Mouse (Mus musculus) hindbrain, embryonic 10.5 days (tissue): Measurements from ENCODE around the gene Chmp2a. TPM values are rescaled to one million over a fixed set of nuclear protein-coding genes. Genes with fewer than 3 reads are reported as not detected.
A peak's percentile ranks its signal among the peaks of the same experiment; 100 is the strongest.

ENCODE experiments used
- DNase-seq: peaks from one replicate; pipeline ENCODE4 v3.0.0-alpha.2; 2017; ENCODE audit warnings: low spot score
- H3K27ac ChIP-seq: fragments of 300-500 bp; sonication (generic); 2 replicates; pipeline ENCODE4 v1.5.1; 2016; ENCODE audit warnings: mild to moderate bottlenecking, moderate library complexity
- H3K27me3 ChIP-seq: fragments of 300-500 bp; sonication (generic); 2 replicates; pipeline ENCODE4 v1.6.1; 2016; ENCODE audit warnings: mild to moderate bottlenecking; ENCODE audit not compliant: poor library complexity, insufficient read depth, severe bottlenecking
- H3K36me3 ChIP-seq: fragments of 300-500 bp; sonication (generic); 2 replicates; pipeline ENCODE4 v1.6.1; 2016; ENCODE audit warnings: mild to moderate bottlenecking, moderate library complexity
- H3K4me1 ChIP-seq: fragments of 300-500 bp; sonication (generic); replicated peaks from 2 replicates; pipeline ENCODE4 v1.6.1; 2016; ENCODE audit warnings: mild to moderate bottlenecking
- H3K4me3 ChIP-seq: fragments of 300-500 bp; sonication (generic); 2 replicates; pipeline ENCODE4 v1.5.1; 2016; ENCODE audit warnings: mild to moderate bottlenecking, moderate library complexity
- H3K9me3 ChIP-seq: fragments of 300-500 bp; sonication (generic); 2 replicates; pipeline ENCODE4 v1.6.1; 2016; ENCODE audit warnings: mild to moderate bottlenecking, moderate library complexity
- WGBS: fragments of 180-500 bp; shearing (Covaris S2); methylation state at CpG from one replicate; pipeline ENCODE4 v1.1.7; 2016; 5-methylcytosine and 5-hydroxymethylcytosine counted together
- polyA plus RNA-seq: library from polyadenylated mRNA; unstranded; fragments of >200 nt; fragmentation: Nextera tagmentation; extraction: Ambion mirVana; gene quantifications from 2 replicates; pipeline ENCODE4 v1.2.1, GENCODE M21; 2016

The Chmp2a gene
- polyA plus RNA-seq, 1 experiment from 2014 or later = 144 TPM

GRCm38 (mm10) chr7:13043120-13043444 is 8.5 kb upstream of the Chmp2a start:
- Histone ChIP-seq H3K9me3 (peaks cover 13% of the 10 kb centered on the region), H3K27me3 (peaks cover 55% of the 10 kb centered on the region), H3K36me3 (no peaks in the 10 kb centered on the region), H3K4me1 (peaks cover 29% of the 10 kb centered on the region), H3K27ac (no peak overlapping the region), H3K4me3 (peak overlapping the region; percentile 62)
- no peak for DNase-seq
- WGBS = 37% methylated on average over 16 of the region's 16 CpGs

DNA sequence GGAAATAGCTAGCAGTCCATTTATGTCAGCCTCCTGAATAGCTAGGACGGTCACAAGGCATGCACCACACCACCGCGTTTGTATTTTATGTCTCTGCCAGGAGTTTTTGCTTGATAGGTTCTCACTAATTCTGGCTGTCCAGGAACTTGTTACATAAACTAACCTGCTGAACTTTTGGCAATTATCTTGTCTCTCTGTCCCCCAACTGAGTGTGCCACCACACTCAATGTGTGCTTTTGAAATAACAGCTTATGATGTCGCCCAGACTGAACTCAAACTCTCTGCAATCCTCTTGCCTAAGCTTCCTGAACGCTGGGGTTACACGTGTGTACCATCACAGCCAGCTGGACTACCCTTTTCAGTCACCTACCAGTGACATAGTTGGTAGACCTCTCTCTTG is 7.9 kb upstream of the Chmp2a start:
- no peaks in the 10 kb centered on the region for H3K36me3 ChIP-seq
- peaks cover 16% of the 10 kb centered on the region for H3K9me3 ChIP-seq
- 75% methylated on average over 6 of the region's 6 CpGs for WGBS
- peaks cover 55% of the 10 kb centered on the region for H3K27me3 ChIP-seq
- peaks cover 29% of the 10 kb centered on the region for H3K4me1 ChIP-seq
- DNase-seq = no peak
- no peak overlapping the region for H3K27ac ChIP-seq
- 0 out of 2 replicates have a peak overlapping the region, but pooled peaks have one; percentile 62 for H3K4me3 ChIP-seq

- no peak for DNase-seq
- H3K4me3 ChIP-seq = no peak overlapping the region
- H3K27ac ChIP-seq = no peak overlapping the region
- H3K9me3 ChIP-seq = peaks cover 16% of the 10 kb centered on the region
- WGBS = 78% methylated on average over 1 of the region's 1 CpGs
- H3K27me3 ChIP-seq = peaks cover 55% of the 10 kb centered on the region
- H3K36me3 ChIP-seq = peaks cover 6% of the 10 kb centered on the region
- peaks cover 38% of the 10 kb centered on the region for H3K4me1 ChIP-seq
Observed at GRCm38 (mm10) chr7:13041256-13041655, 6.6 kb upstream of the Chmp2a start.

DNA sequence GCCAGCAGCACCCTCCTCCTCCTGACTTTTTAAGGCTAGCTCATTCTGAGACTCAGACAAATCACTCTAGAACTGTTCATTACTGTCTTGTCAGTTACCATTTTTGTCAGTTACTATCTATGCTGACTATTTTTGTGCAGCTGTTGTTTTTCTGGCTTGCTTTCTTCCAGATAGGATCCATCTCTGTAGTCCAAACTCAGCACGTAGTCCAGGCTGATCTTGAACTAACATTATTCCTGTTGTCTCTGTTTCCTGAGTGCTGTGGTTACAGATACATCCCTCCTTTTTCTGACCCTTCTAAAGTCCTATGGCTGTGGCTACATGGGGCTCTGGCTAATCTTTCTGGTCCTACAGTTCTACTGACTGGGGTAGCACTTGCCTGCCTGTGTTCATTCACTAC is 4.6 kb upstream of the Chmp2a start:
- 91% methylated on average over 1 of the region's 1 CpGs for WGBS
- Histone ChIP-seq H3K27ac (peak overlapping the region; percentile 100), H3K36me3 (peaks cover 22% of the 10 kb centered on the region), H3K9me3 (peaks cover 12% of the 10 kb centered on the region), H3K27me3 (peaks cover 37% of the 10 kb centered on the region), H3K4me1 (peaks cover 50% of the 10 kb centered on the region), H3K4me3 (peak overlapping the region; percentile 79)
- DNase-seq = no peak

- WGBS = 25% methylated on average over 15 of the region's 15 CpGs
- DNase-seq = no peak
- Histone ChIP-seq H3K4me1 (peaks cover 50% of the 10 kb centered on the region), H3K27me3 (peaks cover 32% of the 10 kb centered on the region), H3K27ac (peak overlapping the region; percentile 100), H3K4me3 (peak overlapping the region; percentile 79), H3K9me3 (peaks cover 12% of the 10 kb centered on the region), H3K36me3 (peaks cover 22% of the 10 kb centered on the region)
Observed at GRCm38 (mm10) chr7:13038621-13039169, 4.1 kb upstream of the Chmp2a start.

GRCm38 (mm10) chr7:13037901-13038555 is 3.4 kb upstream of the Chmp2a start, which contains the start of gene Ube2m:
Gene Ube2m, minus strand, starts transcription at chr7:13038275.
- peak within 1 kb of the TSS; percentile 79 for H3K4me3 ChIP-seq
- H3K9me3 ChIP-seq = peaks cover 6% of the 10 kb centered on the region
- H3K4me1 ChIP-seq = peaks cover 50% of the 10 kb centered on the region
- H3K36me3 ChIP-seq = peaks cover 27% of the 10 kb centered on the region
- H3K27me3 ChIP-seq = peaks cover 26% of the 10 kb centered on the region
- peak; percentile 99 for DNase-seq
- WGBS = under 1% methylated on average over 65 of the region's 65 CpGs
- H3K27ac ChIP-seq = peak within 1 kb of the TSS; percentile 100

- WGBS = under 1% methylated on average over 32 of the region's 33 CpGs
- Histone ChIP-seq H3K27me3 (peaks cover 19% of the 10 kb centered on the region), H3K36me3 (peaks cover 34% of the 10 kb centered on the region), H3K4me3 (peak overlapping the region; percentile 79), H3K4me1 (peaks cover 57% of the 10 kb centered on the region), H3K9me3 (peaks cover 3% of the 10 kb centered on the region; the same call in 1 of the 2 replicates), H3K27ac (peak overlapping the region; percentile 100)
- DNase-seq = no peak
Observed at GRCm38 (mm10) chr7:13037366-13037765, 2.8 kb upstream of the Chmp2a start.

DNA sequence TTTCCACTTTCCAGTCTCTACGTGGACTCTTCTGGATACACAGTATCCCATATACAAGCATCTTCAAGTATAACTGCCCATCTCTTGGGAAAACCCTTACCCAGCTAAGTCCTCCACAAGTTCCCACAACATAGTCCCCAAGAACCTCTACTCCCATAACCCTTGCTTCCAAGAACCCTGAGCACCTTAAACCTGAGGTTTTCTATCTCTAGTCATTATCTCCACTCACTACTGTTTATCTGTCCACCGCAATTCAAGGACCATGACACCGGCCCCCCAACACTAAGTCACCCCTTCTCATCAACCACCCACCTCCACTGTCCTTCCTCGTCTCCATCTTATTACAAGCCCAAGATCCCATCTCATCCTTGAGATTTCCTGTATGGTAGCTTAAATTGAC is 2.2 kb upstream of the Chmp2a start:
- H3K4me1 ChIP-seq = peaks cover 61% of the 10 kb centered on the region
- H3K27ac ChIP-seq = peak overlapping the region; percentile 100
- H3K9me3 ChIP-seq = peaks cover 3% of the 10 kb centered on the region; the same call in 1 of the 2 replicates
- H3K36me3 ChIP-seq = peaks cover 39% of the 10 kb centered on the region
- peaks cover 14% of the 10 kb centered on the region for H3K27me3 ChIP-seq
- 47% methylated on average over 4 of the region's 4 CpGs for WGBS
- peak overlapping the region; percentile 79 for H3K4me3 ChIP-seq
- no peak for DNase-seq

DNA sequence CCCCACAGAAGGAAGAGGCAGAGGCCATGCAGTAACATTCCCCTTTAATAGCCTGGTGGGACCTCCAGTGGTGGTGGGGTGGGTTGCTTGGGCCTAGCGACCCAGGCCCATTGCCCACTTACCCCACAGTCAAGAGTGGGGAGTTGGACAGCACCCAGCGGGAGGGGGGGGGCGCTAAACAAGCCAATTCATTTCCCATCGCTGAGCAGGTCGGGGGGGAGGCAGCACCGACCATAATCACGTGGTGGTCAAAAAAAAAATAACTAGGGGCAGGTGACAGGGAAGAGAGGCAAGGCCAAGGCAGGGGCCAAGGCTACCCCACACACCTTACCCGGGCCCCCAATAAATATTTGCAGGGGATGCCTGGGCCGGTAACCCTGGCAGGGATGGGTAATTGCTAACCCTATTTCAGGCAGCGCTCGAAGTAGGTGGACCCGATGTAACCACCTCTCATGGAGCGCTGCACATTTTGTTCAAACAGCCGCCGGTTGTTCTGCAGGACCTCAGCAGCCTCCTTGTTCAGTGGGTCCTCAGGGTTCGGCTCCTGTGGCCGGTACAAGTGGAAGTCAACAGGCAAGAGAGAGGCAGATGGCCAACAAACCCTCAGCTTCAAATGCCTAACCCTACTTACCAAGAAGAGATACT is 726 bp upstream of the Chmp2a start:
- no peaks in the 10 kb centered on the region for H3K27me3 ChIP-seq
- H3K27ac ChIP-seq = peak overlapping the region; percentile 91
- H3K36me3 ChIP-seq = peaks cover 54% of the 10 kb centered on the region
- H3K4me1 ChIP-seq = peaks cover 61% of the 10 kb centered on the region
- H3K4me3 ChIP-seq = peak overlapping the region; percentile 66
- 88% methylated on average over 17 of the region's 17 CpGs for WGBS
- no peak for DNase-seq
- peaks cover 3% of the 10 kb centered on the region; the same call in 1 of the 2 replicates for H3K9me3 ChIP-seq

GRCm38 (mm10) chr7:13033451-13034147 is 1.0 kb downstream of the Chmp2a start:
- H3K27me3 ChIP-seq = no peaks in the 10 kb centered on the region
- H3K4me1 ChIP-seq = peaks cover 53% of the 10 kb centered on the region
- peak overlapping the region; percentile 91 for H3K27ac ChIP-seq
- DNase-seq = peak; percentile 14
- H3K4me3 ChIP-seq = peak overlapping the region; percentile 66
- peaks cover 71% of the 10 kb centered on the region for H3K36me3 ChIP-seq
- WGBS = 54% methylated on average over 13 of the region's 13 CpGs
- H3K9me3 ChIP-seq = peaks cover 3% of the 10 kb centered on the region; the same call in 1 of the 2 replicates

- Histone ChIP-seq H3K4me3 (peak overlapping the region; percentile 2; the same call in 1 of the 2 replicates), H3K27ac (no peak overlapping the region), H3K36me3 (peaks cover 82% of the 10 kb centered on the region), H3K9me3 (no peaks in the 10 kb centered on the region), H3K4me1 (peaks cover 50% of the 10 kb centered on the region), H3K27me3 (no peaks in the 10 kb centered on the region)
- WGBS = 96% methylated on average over 7 of the region's 7 CpGs
- no peak for DNase-seq
Observed at GRCm38 (mm10) chr7:13032541-13032940, 2.1 kb downstream of the Chmp2a start.

DNA sequence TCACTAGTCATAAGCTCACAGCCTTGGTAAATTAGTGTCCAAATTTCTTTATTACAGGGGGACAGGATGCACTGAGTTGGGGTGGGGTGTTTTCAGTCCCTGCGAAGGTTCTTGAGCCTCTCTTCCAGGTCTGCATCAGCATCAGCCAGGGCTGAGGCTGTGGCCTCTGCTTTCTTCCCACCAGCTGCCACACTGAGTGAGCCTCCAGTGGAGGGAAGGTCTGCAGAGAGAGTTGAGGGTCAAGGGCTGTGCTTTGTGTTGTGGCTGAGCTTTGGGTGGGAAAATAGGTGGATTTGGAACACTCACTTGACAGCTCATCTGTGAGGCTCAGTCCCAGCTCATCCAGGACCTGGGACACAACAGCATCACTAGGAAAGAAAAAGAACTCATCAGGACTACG is 2.6 kb downstream of the Chmp2a start:
- Histone ChIP-seq H3K27ac (no peak overlapping the region), H3K36me3 (peaks cover 87% of the 10 kb centered on the region), H3K4me3 (0 out of 2 replicates have a peak overlapping the region, but pooled peaks have one; percentile 9), H3K9me3 (no peaks in the 10 kb centered on the region), H3K27me3 (no peaks in the 10 kb centered on the region), H3K4me1 (peaks cover 51% of the 10 kb centered on the region)
- WGBS = 88% methylated on average over 2 of the region's 2 CpGs
- DNase-seq = no peak
